Mouse (Mus musculus): ENCODE measurements around the gene Hic1.
A peak's percentile ranks its signal among the peaks of the same experiment; 100 is the strongest.

- TF ChIP-seq CTCF (IDR thresholded peaks at IDR 0.05; ENCODE audit: borderline replicate concordance, control insufficient read depth, extremely low read depth, insufficient read depth, low read length, poor library complexity) (peak; percentile 32; the same call in 1 of the 2 replicates), POLR2A (IDR thresholded peaks at IDR 0.05; ENCODE audit: control insufficient read depth, extremely low read depth, insufficient read depth, low read length, poor library complexity) (peak; percentile 35; the same call in 1 of the 2 replicates)
Observed at GRCm38 (mm10) chr11:75190371-75190724, 21.0 kb upstream of the Hic1 start.
